Comparison of ENCODE assay signal across 8 mouse cellular contexts in genomic region chr12:76367096-76367995, GRCm38 (mm10). TPM values are rescaled to one million over a fixed set of nuclear protein-coding genes. Genes with fewer than 3 reads are reported as not detected.
A peak's percentile ranks its signal among the peaks of the same experiment; 100 is the strongest.
DNase-seq lines count a peak whose midpoint lies in the region; ATAC-seq and TF ChIP-seq lines count a peak whose summit lies in the region.

No protein-coding gene starts in this region.

- TF ChIP-seq CTCF in hindbrain, postnatal 0 days (IDR thresholded peaks at IDR 0.05; ENCODE audit: low read depth) = no peak
- TF ChIP-seq CTCF in liver, embryonic 14.5 days (IDR thresholded peaks at IDR 0.05; ENCODE audit: low read depth) = no peak

- no peak for TF ChIP-seq EP300 in liver, embryonic 14.5 days (IDR thresholded peaks at IDR 0.05; ENCODE audit: low read depth)

- 21% methylated on average over 14 of the region's 14 CpGs for WGBS in lung, embryonic 15.5 days
- 19% methylated on average over 14 of the region's 14 CpGs for WGBS in embryonic facial prominence, embryonic 13.5 days
- 21% methylated on average over 14 of the region's 14 CpGs for WGBS in hindbrain, postnatal 0 days
- 18% methylated on average over 14 of the region's 14 CpGs for WGBS in liver, embryonic 14.5 days (ENCODE audit: insufficient replicate concordance)
- 23% methylated on average over 14 of the region's 14 CpGs for WGBS in stomach, embryonic 16.5 days

- no peak overlapping the region for H3K27ac ChIP-seq in lung, embryonic 15.5 days
- peak overlapping the region; percentile 34; the same call in 1 of the 2 replicates for H3K27ac ChIP-seq in embryonic facial prominence, embryonic 13.5 days
- peak overlapping the region; percentile 99; the same call in 1 of the 2 replicates for H3K27ac ChIP-seq in hindbrain, postnatal 0 days
- H3K27ac ChIP-seq in liver, embryonic 14.5 days = peak overlapping the region; percentile 77
- peak overlapping the region; percentile 46 for H3K27ac ChIP-seq in stomach, embryonic 16.5 days (ENCODE audit: low read length)

- no peaks in the 10 kb centered on the region for H3K27me3 ChIP-seq in lung, embryonic 15.5 days
- no peaks in the 10 kb centered on the region for H3K27me3 ChIP-seq in embryonic facial prominence, embryonic 13.5 days
- H3K27me3 ChIP-seq in hindbrain, postnatal 0 days (ENCODE audit: insufficient read depth, low read length) = no peaks in the 10 kb centered on the region
- H3K27me3 ChIP-seq in liver, embryonic 14.5 days (ENCODE audit: control insufficient read depth, insufficient read depth, low read length) = no peaks in the 10 kb centered on the region
- no peaks in the 10 kb centered on the region for H3K27me3 ChIP-seq in stomach, embryonic 16.5 days (ENCODE audit: control insufficient read depth, insufficient read depth, low read length)

- 0 out of 2 replicates have a peak overlapping the region, but pooled peaks have one; percentile 7 for H3K9ac ChIP-seq in lung, embryonic 15.5 days
- H3K9ac ChIP-seq in embryonic facial prominence, embryonic 13.5 days = peak overlapping the region; percentile 99
- H3K9ac ChIP-seq in hindbrain, postnatal 0 days (replicated peaks; ENCODE audit: low read length) = peak overlapping the region; percentile 89; the same call in 1 of the 2 replicates
- H3K9ac ChIP-seq in liver, embryonic 14.5 days (replicated peaks) = peak overlapping the region; percentile 99
- peak overlapping the region; percentile 100 for H3K9ac ChIP-seq in stomach, embryonic 16.5 days (ENCODE audit: low read length)

- ATAC-seq in lung, embryonic 15.5 days (ENCODE audit: borderline replicate concordance, extremely low read depth, low FRiP score, low TSS enrichment) = no peak
- ATAC-seq in embryonic facial prominence, embryonic 13.5 days (ENCODE audit: insufficient number of reproducible peaks, insufficient read depth, low FRiP score, low TSS enrichment, low read depth) = no peak
- ATAC-seq in hindbrain, postnatal 0 days = no peak
- no peak for ATAC-seq in liver, embryonic 14.5 days (ENCODE audit: insufficient read depth)
- ATAC-seq in stomach, embryonic 16.5 days (ENCODE audit: insufficient read depth, low FRiP score) = no peak

- no peak for DNase-seq in lung, postnatal 36 days
- DNase-seq in adipocyte (ENCODE audit: low spot score) = peak; percentile 45
- peak; percentile 47 for DNase-seq in hindbrain, postnatal 0 days (ENCODE audit: low spot score)
- DNase-seq in liver, embryonic 14.5 days (ENCODE audit: low read depth in 3 of 3, low spot score in 3 of 3) = no peak
- DNase-seq in layer of hippocampus, adult 9-10 months (ENCODE audit: low spot score) = no peak

- H3K9me3 ChIP-seq in lung, embryonic 15.5 days = no peaks in the 10 kb centered on the region
- no peaks in the 10 kb centered on the region for H3K9me3 ChIP-seq in embryonic facial prominence, embryonic 13.5 days
- H3K9me3 ChIP-seq in hindbrain, postnatal 0 days (ENCODE audit: low read length) = no peaks in the 10 kb centered on the region
- no peaks in the 10 kb centered on the region for H3K9me3 ChIP-seq in liver, embryonic 14.5 days (ENCODE audit: control insufficient read depth, low read length)
- no peaks in the 10 kb centered on the region for H3K9me3 ChIP-seq in stomach, embryonic 16.5 days (replicated peaks; ENCODE audit: control insufficient read depth, low read length)

- H3K36me3 ChIP-seq in lung, embryonic 15.5 days = no peaks in the 10 kb centered on the region
- 0 out of 2 replicates have a peak, but pooled peaks cover 7% of the 10 kb centered on the region for H3K36me3 ChIP-seq in embryonic facial prominence, embryonic 13.5 days
- no peaks in the 10 kb centered on the region for H3K36me3 ChIP-seq in hindbrain, postnatal 0 days (ENCODE audit: insufficient read depth, low read length)
- no peaks in the 10 kb centered on the region for H3K36me3 ChIP-seq in liver, embryonic 14.5 days (replicated peaks; ENCODE audit: control insufficient read depth, insufficient read depth, low read depth)
- no peaks in the 10 kb centered on the region for H3K36me3 ChIP-seq in stomach, embryonic 16.5 days (ENCODE audit: control insufficient read depth, insufficient read depth, low read length)

- peaks cover 31% of the 10 kb centered on the region for H3K4me1 ChIP-seq in lung, embryonic 15.5 days
- peaks cover 39% of the 10 kb centered on the region for H3K4me1 ChIP-seq in embryonic facial prominence, embryonic 13.5 days
- H3K4me1 ChIP-seq in hindbrain, postnatal 0 days (ENCODE audit: insufficient read depth, low read length) = peaks cover 11% of the 10 kb centered on the region
- H3K4me1 ChIP-seq in liver, embryonic 14.5 days (replicated peaks; ENCODE audit: control insufficient read depth in 2 of 2, insufficient read depth in 2 of 2, low read length in 1 of 2) = peaks cover 38 to 48% of the 10 kb centered on the region in 2 experiments
- peaks cover 33% of the 10 kb centered on the region for H3K4me1 ChIP-seq in stomach, embryonic 16.5 days (ENCODE audit: control insufficient read depth, insufficient read depth, low read length)

- peak overlapping the region; percentile 77 for H3K4me2 ChIP-seq in lung, embryonic 15.5 days
- peak overlapping the region; percentile 82 for H3K4me2 ChIP-seq in embryonic facial prominence, embryonic 13.5 days
- H3K4me2 ChIP-seq in hindbrain, postnatal 0 days (ENCODE audit: low read depth, low read length) = peak overlapping the region; percentile 77
- peak overlapping the region; percentile 99 for H3K4me2 ChIP-seq in liver, embryonic 14.5 days (ENCODE audit: low read depth)
- peak overlapping the region; percentile 80 for H3K4me2 ChIP-seq in stomach, embryonic 16.5 days (ENCODE audit: low read depth, low read length)

- H3K4me3 ChIP-seq in lung, embryonic 15.5 days = peak overlapping the region; percentile 4; the same call in 1 of the 2 replicates
- peak overlapping the region; percentile 89 for H3K4me3 ChIP-seq in embryonic facial prominence, embryonic 13.5 days
- peak overlapping the region; percentile 86 for H3K4me3 ChIP-seq in hindbrain, postnatal 0 days (ENCODE audit: low read length)
- peak overlapping the region; percentile 36 to 98 for H3K4me3 ChIP-seq in liver, embryonic 14.5 days (ENCODE audit: insufficient read depth in 1 of 2, low read depth in 2 of 2, low read length in 2 of 2)
- H3K4me3 ChIP-seq in stomach, embryonic 16.5 days (replicated peaks; ENCODE audit: low read length) = peak overlapping the region; percentile 96

RNA-seq across cellular contexts. Expression of gene Zbtb25, which starts 2.1 kb away (rescaled TPM):
- polyA plus RNA-seq in lung, embryonic 15.5 days (2015; fragmentation: Nextera tagmentation; extraction: Ambion mirVana) = 15.8 and 16.7 TPM in 2 replicates
- polyA plus RNA-seq in embryonic facial prominence, embryonic 13.5 days (2015; fragmentation: Nextera tagmentation; extraction: Ambion mirVana) = 20.1 and 22.3 TPM in 2 replicates
- 20.5 and 25.2 TPM in 2 replicates for total RNA-seq in hindbrain, postnatal 0 days (2014; rRNA removed)
- 12.1 and 12.7 TPM in 2 replicates for polyA plus RNA-seq in hindbrain, postnatal 0 days (2015; fragmentation: Nextera tagmentation; extraction: Ambion mirVana)
- polyA plus RNA-seq in liver, embryonic 14.5 days (2012; rRNA removed) = 5.1 and 5.6 TPM in 2 replicates
- polyA plus RNA-seq in liver, embryonic 14.5 days (2014; fragmentation: Nextera tagmentation; extraction: Ambion mirVana) = 7.2 and 7.8 TPM in 2 replicates
- polyA plus RNA-seq in stomach, embryonic 16.5 days (2015; fragmentation: Nextera tagmentation; extraction: Ambion mirVana) = 11.0 and 12.0 TPM in 2 replicates

RNA-seq across cellular contexts. Expression of gene Zbtb1, which starts 2.7 kb away (rescaled TPM):
- 9.6 and 10.8 TPM in 2 replicates for polyA plus RNA-seq in lung, embryonic 15.5 days (2015; fragmentation: Nextera tagmentation; extraction: Ambion mirVana)
- 11.3 and 11.6 TPM in 2 replicates for polyA plus RNA-seq in embryonic facial prominence, embryonic 13.5 days (2015; fragmentation: Nextera tagmentation; extraction: Ambion mirVana)
- 3.3 and 3.6 TPM in 2 replicates for total RNA-seq in hindbrain, postnatal 0 days (2014; rRNA removed)
- 3.0 and 3.1 TPM in 2 replicates for polyA plus RNA-seq in hindbrain, postnatal 0 days (2015; fragmentation: Nextera tagmentation; extraction: Ambion mirVana)
- polyA plus RNA-seq in liver, embryonic 14.5 days (2012; rRNA removed) = 1.5 and 2.6 TPM in 2 replicates
- polyA plus RNA-seq in liver, embryonic 14.5 days (2014; fragmentation: Nextera tagmentation; extraction: Ambion mirVana) = 3.5 and 4.4 TPM in 2 replicates
- 8.4 and 8.7 TPM in 2 replicates for polyA plus RNA-seq in stomach, embryonic 16.5 days (2015; fragmentation: Nextera tagmentation; extraction: Ambion mirVana)

RNA-seq across cellular contexts. Expression of gene Hspa2, which starts 36.6 kb away (rescaled TPM):
- 8.5 and 10.5 TPM in 2 replicates for polyA plus RNA-seq in lung, embryonic 15.5 days (2015; fragmentation: Nextera tagmentation; extraction: Ambion mirVana)
- 5.8 and 8.9 TPM in 2 replicates for polyA plus RNA-seq in embryonic facial prominence, embryonic 13.5 days (2015; fragmentation: Nextera tagmentation; extraction: Ambion mirVana)
- 9.6 and 17.2 TPM in 2 replicates for total RNA-seq in hindbrain, postnatal 0 days (2014; rRNA removed)
- 11.1 and 13.8 TPM in 2 replicates for polyA plus RNA-seq in hindbrain, postnatal 0 days (2015; fragmentation: Nextera tagmentation; extraction: Ambion mirVana)
- 1.0 and 1.3 TPM in 2 replicates for polyA plus RNA-seq in liver, embryonic 14.5 days (2012; rRNA removed)
- polyA plus RNA-seq in liver, embryonic 14.5 days (2014; fragmentation: Nextera tagmentation; extraction: Ambion mirVana) = 1.4 and 1.9 TPM in 2 replicates
- 13.6 and 15.3 TPM in 2 replicates for polyA plus RNA-seq in stomach, embryonic 16.5 days (2015; fragmentation: Nextera tagmentation; extraction: Ambion mirVana)

RNA-seq across cellular contexts. Expression of gene Akap5, which starts 42.7 kb away (rescaled TPM):
- 23.3 and 28.7 TPM in 2 replicates for polyA plus RNA-seq in lung, embryonic 15.5 days (2015; fragmentation: Nextera tagmentation; extraction: Ambion mirVana)
- polyA plus RNA-seq in embryonic facial prominence, embryonic 13.5 days (2015; fragmentation: Nextera tagmentation; extraction: Ambion mirVana) = 1.1 and 1.5 TPM in 2 replicates
- 13.1 and 15.0 TPM in 2 replicates for total RNA-seq in hindbrain, postnatal 0 days (2014; rRNA removed)
- polyA plus RNA-seq in hindbrain, postnatal 0 days (2015; fragmentation: Nextera tagmentation; extraction: Ambion mirVana) = 11.8 and 12.5 TPM in 2 replicates
- 0.21 and 0.32 TPM in 2 replicates for polyA plus RNA-seq in liver, embryonic 14.5 days (2012; rRNA removed)
- 0.14 and 0.25 TPM in 2 replicates for polyA plus RNA-seq in liver, embryonic 14.5 days (2014; fragmentation: Nextera tagmentation; extraction: Ambion mirVana)
- polyA plus RNA-seq in stomach, embryonic 16.5 days (2015; fragmentation: Nextera tagmentation; extraction: Ambion mirVana) = 4.8 TPM in 2 replicates

RNA-seq across cellular contexts. Expression of gene Ppp1r36, which starts 50.0 kb away (rescaled TPM):
- polyA plus RNA-seq in lung, embryonic 15.5 days (2015; fragmentation: Nextera tagmentation; extraction: Ambion mirVana) = 4.9 and 5.0 TPM in 2 replicates
- 3.9 and 4.8 TPM in 2 replicates for polyA plus RNA-seq in embryonic facial prominence, embryonic 13.5 days (2015; fragmentation: Nextera tagmentation; extraction: Ambion mirVana)
- total RNA-seq in hindbrain, postnatal 0 days (2014; rRNA removed) = 0.25 and 0.52 TPM in 2 replicates
- 2.7 and 2.8 TPM in 2 replicates for polyA plus RNA-seq in hindbrain, postnatal 0 days (2015; fragmentation: Nextera tagmentation; extraction: Ambion mirVana)
- polyA plus RNA-seq in liver, embryonic 14.5 days (2012; rRNA removed) = 0.03 and 0.04 TPM in 2 replicates
- 0.09 TPM in 1 of 2 replicates, not detected in the other for polyA plus RNA-seq in liver, embryonic 14.5 days (2014; fragmentation: Nextera tagmentation; extraction: Ambion mirVana)
- 3.2 and 3.3 TPM in 2 replicates for polyA plus RNA-seq in stomach, embryonic 16.5 days (2015; fragmentation: Nextera tagmentation; extraction: Ambion mirVana)

Comparison
In these comparisons a context has a peak if more than half of its experiments do, and no peak if none do; other contexts are left out.
1. H3K4me3 ChIP-seq: peak in every context shown above with its lines; median percentile 96 in stomach, embryonic 16.5 days; 89 in embryonic facial prominence, embryonic 13.5 days; 86 in hindbrain, postnatal 0 days; 67 in liver, embryonic 14.5 days; 4 in lung, embryonic 15.5 days.
2. H3K9ac ChIP-seq: peak in every context shown above with its lines; median percentile 100 in stomach, embryonic 16.5 days; 99 in embryonic facial prominence, embryonic 13.5 days; 99 in liver, embryonic 14.5 days; 89 in hindbrain, postnatal 0 days; 7 in lung, embryonic 15.5 days.
3. DNase-seq: peak in adipocyte (single experiment) and hindbrain, postnatal 0 days (single experiment); none in lung, postnatal 36 days (single experiment), liver, embryonic 14.5 days (0 of 3) and layer of hippocampus, adult 9-10 months (single experiment).
4. Peak in every context shown above with its lines, with median percentiles within 50 percentile points of each other: H3K4me2 ChIP-seq.